Mouse (Mus musculus): ENCODE measurements around the gene G6pc3.

Gene G6pc3

GRCm38 (mm10) chr11:102240636-102241035 is 51.2 kb downstream of the G6pc3 start:
- DNase-seq (ENCODE audit: extremely low read depth, insufficient read length, low spot score) = no peak

- no peak for DNase-seq (ENCODE audit: extremely low read depth, insufficient read length, low spot score)
Observed at GRCm38 (mm10) chr11:102241246-102241645, 51.8 kb downstream of the G6pc3 start.

GRCm38 (mm10) chr11:102241874-102242273 is 52.5 kb downstream of the G6pc3 start:
- DNase-seq (ENCODE audit: extremely low read depth, insufficient read length, low spot score) = no peak
